Mouse (Mus musculus): ENCODE results near the gene Lpar1. TPM values are rescaled to one million over a fixed set of nuclear protein-coding genes. Genes with fewer than 3 reads are reported as not detected.

Lpar1 gene
- total and polyA plus RNA-seq, 2 experiments from 2014 or later: 14.3 to 24.3 TPM

DNA sequence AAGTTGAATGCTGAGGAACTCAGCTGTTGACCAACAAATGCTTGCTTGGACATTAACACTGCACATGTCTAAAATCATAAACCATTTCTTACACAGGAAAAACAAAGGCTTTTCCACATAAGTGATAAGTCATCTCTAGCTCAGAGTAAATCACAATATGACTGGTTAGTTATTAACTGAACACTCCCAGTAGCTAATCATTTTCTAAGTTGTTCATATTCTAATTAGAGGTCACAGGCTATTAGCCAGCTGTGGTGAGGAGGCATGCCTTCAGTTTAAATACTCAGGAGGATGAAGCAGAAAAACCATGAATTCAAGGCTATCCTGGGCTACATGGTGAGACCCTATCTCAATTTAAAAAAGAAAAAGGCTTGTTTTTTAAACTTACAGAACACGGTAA is 75.1 kb downstream of the Lpar1 start:
- no peak for ATAC-seq
- H3K9me3 ChIP-seq (ENCODE audit: low read length): no peaks in the 10 kb centered on the region
- WGBS: 100% methylated on average over 1 of the region's 1 CpGs
- no peak overlapping the region for H3K4me2 ChIP-seq (ENCODE audit: low read depth, low read length)
- DNase-seq (ENCODE audit: low spot score): no peak
- no peaks in the 10 kb centered on the region for H3K27me3 ChIP-seq (ENCODE audit: insufficient read depth, low read length)
- no peaks in the 10 kb centered on the region for H3K36me3 ChIP-seq (ENCODE audit: insufficient read depth, low read length)
- no peak overlapping the region for H3K4me3 ChIP-seq (ENCODE audit: low read length)
- no peaks in the 10 kb centered on the region for H3K4me1 ChIP-seq (ENCODE audit: insufficient read depth, low read length)
- H3K9ac ChIP-seq (replicated peaks; ENCODE audit: low read length): no peak overlapping the region
- no peak for TF ChIP-seq CTCF (IDR thresholded peaks at IDR 0.05; ENCODE audit: low read depth)
- no peak overlapping the region for H3K27ac ChIP-seq

GRCm38 (mm10) chr4:58477691-58478090 is 76.0 kb downstream of the Lpar1 start:
- no peak overlapping the region for H3K4me2 ChIP-seq (ENCODE audit: low read depth, low read length)
- no peak overlapping the region for H3K4me3 ChIP-seq (ENCODE audit: low read length)
- ATAC-seq: no peak
- no peak overlapping the region for H3K27ac ChIP-seq
- no peaks in the 10 kb centered on the region for H3K9me3 ChIP-seq (ENCODE audit: low read length)
- no peak overlapping the region for H3K9ac ChIP-seq (replicated peaks; ENCODE audit: low read length)
- H3K4me1 ChIP-seq (ENCODE audit: insufficient read depth, low read length): no peaks in the 10 kb centered on the region
- TF ChIP-seq CTCF (IDR thresholded peaks at IDR 0.05; ENCODE audit: low read depth): no peak
- no peaks in the 10 kb centered on the region for H3K27me3 ChIP-seq (ENCODE audit: insufficient read depth, low read length)
- DNase-seq (ENCODE audit: low spot score): no peak
- WGBS: 94% methylated on average over 8 of the region's 8 CpGs
- H3K36me3 ChIP-seq (ENCODE audit: insufficient read depth, low read length): no peaks in the 10 kb centered on the region

DNA sequence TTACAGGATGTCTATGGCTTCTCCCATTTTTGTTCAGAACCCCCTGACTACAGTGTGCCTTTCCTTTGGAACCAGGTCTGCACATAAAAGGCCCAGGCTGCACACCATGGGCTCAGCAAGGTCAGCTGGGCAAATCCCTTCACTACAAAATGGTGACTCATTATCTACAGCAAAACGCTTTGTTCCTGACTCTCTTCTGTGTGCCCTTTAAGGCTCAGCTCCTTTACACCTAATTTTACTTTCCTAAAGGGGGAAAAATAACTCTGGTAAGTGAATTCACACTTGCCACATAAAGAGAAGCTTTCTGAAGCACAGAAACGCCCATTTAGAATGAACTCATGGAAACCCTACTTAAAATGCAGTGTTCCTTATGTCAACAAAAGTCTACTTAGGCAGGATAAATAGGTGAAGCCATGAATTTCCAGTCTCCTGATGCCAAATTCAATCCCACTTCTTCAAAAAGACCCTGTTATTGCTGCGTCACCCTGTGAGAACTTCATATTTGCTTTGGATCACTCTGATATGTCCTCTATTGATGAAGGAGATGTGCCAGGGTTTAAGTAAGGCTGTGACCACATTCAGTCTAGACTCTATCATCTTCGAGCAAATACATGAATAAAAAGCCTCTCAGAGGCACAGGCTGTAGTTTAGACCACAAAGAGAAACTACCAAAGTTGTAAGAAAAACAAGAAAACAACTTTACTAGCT is 82.3 kb downstream of the Lpar1 start:
- no peak overlapping the region for H3K4me3 ChIP-seq (ENCODE audit: low read length)
- 71% methylated on average over 4 of the region's 4 CpGs for WGBS
- TF ChIP-seq CTCF (IDR thresholded peaks at IDR 0.05; ENCODE audit: low read depth): no peak
- H3K4me1 ChIP-seq (ENCODE audit: insufficient read depth, low read length): no peaks in the 10 kb centered on the region
- no peak overlapping the region for H3K4me2 ChIP-seq (ENCODE audit: low read depth, low read length)
- ATAC-seq (no peak), DNase-seq (ENCODE audit: low spot score) (no peak)
- no peaks in the 10 kb centered on the region for H3K36me3 ChIP-seq (ENCODE audit: insufficient read depth, low read length)
- H3K9ac ChIP-seq (replicated peaks; ENCODE audit: low read length): no peak overlapping the region
- H3K27me3 ChIP-seq (ENCODE audit: insufficient read depth, low read length): no peaks in the 10 kb centered on the region
- H3K27ac ChIP-seq: no peak overlapping the region
- no peaks in the 10 kb centered on the region for H3K9me3 ChIP-seq (ENCODE audit: low read length)

DNA sequence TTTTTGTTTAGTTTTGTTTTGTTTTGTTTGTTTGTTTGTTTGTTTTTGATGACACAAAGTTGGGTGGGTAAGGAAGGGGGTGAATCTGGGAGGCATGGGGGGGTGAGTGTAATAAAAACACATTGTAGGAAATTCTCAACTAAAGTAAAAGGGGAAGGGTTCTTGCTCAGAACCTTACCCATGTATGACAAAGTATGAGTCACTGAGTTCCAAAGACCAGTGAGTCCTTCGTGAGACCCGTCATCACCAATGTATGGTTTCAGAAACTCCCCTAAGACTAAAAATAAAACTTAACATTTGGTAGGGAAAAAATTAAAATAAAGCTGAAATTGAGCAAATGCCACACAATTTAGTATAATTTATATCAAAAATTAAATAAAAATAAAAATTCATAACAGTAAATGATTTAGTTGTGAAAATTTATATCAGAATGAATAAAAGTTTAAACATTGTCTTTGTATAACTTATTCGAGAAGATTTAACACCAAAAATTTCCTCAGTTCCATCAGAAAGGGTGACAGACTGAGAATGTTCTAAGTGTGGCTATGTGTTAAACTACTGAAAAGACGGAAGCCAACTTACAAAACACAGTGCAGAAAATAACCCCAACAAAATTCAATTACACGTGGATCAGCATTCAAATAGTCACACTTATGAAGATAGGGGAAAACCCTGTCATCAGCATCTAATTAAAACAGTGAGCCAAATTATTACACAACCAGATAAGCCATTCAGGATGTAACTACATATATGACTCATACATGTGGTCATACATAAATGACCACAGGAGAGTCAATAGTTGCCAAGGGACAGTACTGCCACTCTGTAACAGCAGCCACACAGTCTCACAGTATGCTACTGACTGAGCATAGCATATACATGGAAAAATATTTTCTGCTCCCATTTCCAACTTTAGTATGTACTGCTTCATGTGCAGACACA is 83.8 kb downstream of the Lpar1 start:
- ATAC-seq: no peak
- Histone ChIP-seq H3K36me3 (ENCODE audit: insufficient read depth, low read length) (no peaks in the 10 kb centered on the region), H3K4me1 (ENCODE audit: insufficient read depth, low read length) (no peaks in the 10 kb centered on the region), H3K27ac (no peak overlapping the region), H3K4me3 (ENCODE audit: low read length) (no peak overlapping the region), H3K9me3 (ENCODE audit: low read length) (no peaks in the 10 kb centered on the region), H3K4me2 (ENCODE audit: low read depth, low read length) (no peak overlapping the region), H3K27me3 (ENCODE audit: insufficient read depth, low read length) (no peaks in the 10 kb centered on the region), H3K9ac (replicated peaks; ENCODE audit: low read length) (no peak overlapping the region)
- no peak for DNase-seq (ENCODE audit: low spot score)
- TF ChIP-seq CTCF (IDR thresholded peaks at IDR 0.05; ENCODE audit: low read depth): no peak
- 94% methylated on average over 5 of the region's 5 CpGs for WGBS

GRCm38 (mm10) chr4:58469035-58469434 is 84.7 kb downstream of the Lpar1 start:
- 70% methylated on average over 7 of the region's 7 CpGs for WGBS
- TF ChIP-seq CTCF (IDR thresholded peaks at IDR 0.05; ENCODE audit: low read depth): no peak
- H3K9ac ChIP-seq (replicated peaks; ENCODE audit: low read length): no peak overlapping the region
- DNase-seq (ENCODE audit: low spot score) (no peak), ATAC-seq (no peak)
- no peak overlapping the region for H3K27ac ChIP-seq
- H3K36me3 ChIP-seq (ENCODE audit: insufficient read depth, low read length): no peaks in the 10 kb centered on the region
- no peak overlapping the region for H3K4me3 ChIP-seq (ENCODE audit: low read length)
- H3K9me3 ChIP-seq (ENCODE audit: low read length): no peaks in the 10 kb centered on the region
- no peak overlapping the region for H3K4me2 ChIP-seq (ENCODE audit: low read depth, low read length)
- no peaks in the 10 kb centered on the region for H3K27me3 ChIP-seq (ENCODE audit: insufficient read depth, low read length)
- no peaks in the 10 kb centered on the region for H3K4me1 ChIP-seq (ENCODE audit: insufficient read depth, low read length)

GRCm38 (mm10) chr4:58465586-58465985 is 88.1 kb downstream of the Lpar1 start:
- no peak for ATAC-seq
- H3K4me1 ChIP-seq (ENCODE audit: insufficient read depth, low read length): no peaks in the 10 kb centered on the region
- H3K27me3 ChIP-seq (ENCODE audit: insufficient read depth, low read length): no peaks in the 10 kb centered on the region
- TF ChIP-seq CTCF (IDR thresholded peaks at IDR 0.05; ENCODE audit: low read depth): no peak
- H3K27ac ChIP-seq: no peak overlapping the region
- no peak overlapping the region for H3K4me2 ChIP-seq (ENCODE audit: low read depth, low read length)
- DNase-seq (ENCODE audit: low spot score): no peak
- H3K9me3 ChIP-seq (ENCODE audit: low read length): no peaks in the 10 kb centered on the region
- WGBS: 93% methylated on average over 5 of the region's 5 CpGs
- H3K36me3 ChIP-seq (ENCODE audit: insufficient read depth, low read length): no peaks in the 10 kb centered on the region
- no peak overlapping the region for H3K9ac ChIP-seq (replicated peaks; ENCODE audit: low read length)
- no peak overlapping the region for H3K4me3 ChIP-seq (ENCODE audit: low read length)

All from hindbrain, postnatal 0 days (tissue).